Mouse (Mus musculus) liver, adult (tissue): ENCODE data around the gene Dgcr2.

Experiments
- GATA4 ChIP-seq: IDR thresholded peaks from 2 replicates; pipeline ENCODE4 v1.6.1; 2014; ENCODE audit warnings: mild to moderate bottlenecking, low read length; ENCODE audit not compliant: insufficient replicate concordance

Gene Dgcr2

DNA sequence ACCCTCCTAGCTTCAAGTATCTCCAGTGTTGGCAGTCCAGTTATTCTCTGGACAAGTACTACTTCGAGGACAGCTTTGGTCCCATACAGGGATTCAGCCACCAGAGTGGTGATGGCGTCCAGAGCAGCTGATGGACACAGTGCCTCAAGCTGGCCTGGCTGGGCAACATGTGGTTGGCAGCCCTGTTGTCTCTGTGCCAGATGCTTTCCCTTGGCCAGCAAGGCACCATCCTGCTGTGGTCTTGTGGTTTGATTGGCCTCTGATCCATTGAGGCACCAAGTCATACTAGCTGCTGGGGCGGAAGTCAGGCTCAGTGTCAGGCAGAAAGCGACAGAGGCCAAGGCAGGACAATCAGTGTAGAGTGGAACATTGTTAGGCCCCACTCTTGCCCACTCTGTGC, 89.2 kb downstream of the Dgcr2 start:
- no peak for TF ChIP-seq GATA4

DNA sequence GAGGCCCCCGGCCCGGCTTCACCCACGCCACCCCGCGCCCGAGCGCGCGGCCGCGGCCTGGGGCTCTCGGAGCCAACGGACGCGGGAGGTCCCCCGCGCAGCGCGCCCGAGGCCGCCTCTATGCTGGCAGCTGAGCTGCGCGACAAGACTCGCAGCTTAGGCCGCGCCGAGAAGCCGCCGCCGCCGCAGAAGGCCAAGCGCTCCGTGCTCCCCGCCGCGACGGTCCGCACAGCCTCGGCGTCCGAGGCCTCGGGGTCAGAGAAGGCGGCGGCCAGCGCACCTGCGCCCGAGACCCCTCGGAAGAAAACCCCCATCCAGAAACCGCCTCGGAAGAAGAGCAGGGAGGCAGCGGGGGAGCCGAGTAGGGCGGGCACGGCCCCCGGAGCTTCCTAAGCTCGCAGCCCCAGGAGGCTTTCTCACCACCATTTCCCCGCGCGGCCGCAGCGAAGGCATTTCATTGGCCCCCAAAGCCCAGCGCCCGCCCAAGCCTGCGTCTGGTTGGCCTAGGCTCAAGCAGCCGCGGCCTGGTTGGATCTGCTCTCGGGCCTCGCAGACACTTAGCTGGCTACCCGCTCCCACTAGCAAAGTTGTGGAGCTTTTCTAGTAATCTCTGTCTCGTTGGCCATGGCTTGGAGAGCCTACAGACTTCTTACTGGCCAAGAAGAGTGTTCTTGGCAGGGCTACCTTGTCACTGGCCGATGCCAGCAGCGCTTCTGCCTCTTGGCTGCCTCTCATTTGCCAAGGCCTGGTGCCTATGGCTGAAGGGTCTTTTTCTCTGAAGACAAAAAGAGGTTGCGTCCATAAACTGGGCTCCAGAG, 91.0 kb downstream of the Dgcr2 start:
- no peak for TF ChIP-seq GATA4

DNA sequence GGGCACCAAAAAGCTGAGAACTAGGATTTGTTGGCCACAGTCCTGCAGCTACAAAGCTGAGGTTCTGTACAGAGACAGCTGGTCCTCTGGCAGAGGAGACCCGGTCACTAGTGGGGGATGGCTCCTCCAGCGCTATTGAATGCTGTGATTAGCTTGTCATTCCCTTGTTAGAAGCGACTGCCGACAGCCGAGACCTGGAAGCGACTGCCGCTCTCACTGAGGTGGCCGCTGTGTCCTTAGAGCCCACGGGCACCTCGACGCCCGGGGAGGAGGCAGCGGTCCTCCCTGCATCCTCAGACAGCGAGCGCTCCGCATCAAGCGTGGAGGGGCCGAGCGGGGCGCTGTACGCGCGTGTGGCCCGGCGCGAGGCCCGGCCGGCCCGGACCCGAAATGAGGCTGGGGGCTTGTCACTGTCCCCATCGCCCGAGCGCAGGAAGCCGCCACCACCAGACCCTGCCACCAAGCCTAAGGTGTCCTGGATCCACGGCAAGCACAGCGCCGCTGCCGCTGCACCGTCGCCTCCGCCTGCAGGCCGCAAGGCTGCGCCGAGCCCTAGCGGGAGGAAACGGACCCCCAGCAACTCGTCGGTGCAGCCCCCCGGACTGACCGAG, 91.7 kb downstream of the Dgcr2 start:
- no peak for TF ChIP-seq GATA4

DNA sequence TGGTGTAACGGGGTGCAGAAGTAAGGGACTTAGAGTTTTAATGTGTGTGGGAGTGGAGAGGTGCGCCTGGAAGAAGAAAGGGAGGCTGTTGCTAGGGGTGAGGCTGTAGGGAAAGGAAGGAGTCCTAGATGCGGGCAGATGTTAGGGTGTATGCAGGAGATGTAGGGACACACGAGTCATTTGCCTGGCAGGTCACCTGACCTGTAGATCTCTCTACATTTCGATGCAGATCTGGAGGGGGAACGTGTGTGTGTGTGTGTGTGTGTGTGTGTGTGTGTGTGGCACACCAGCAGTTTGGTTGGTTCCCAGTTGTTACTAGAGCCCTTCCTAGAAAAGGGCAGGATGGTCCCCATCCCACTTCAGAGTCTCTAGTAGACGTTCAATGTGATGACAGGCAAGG, 93.4 kb downstream of the Dgcr2 start:
- no peak for TF ChIP-seq GATA4

DNA sequence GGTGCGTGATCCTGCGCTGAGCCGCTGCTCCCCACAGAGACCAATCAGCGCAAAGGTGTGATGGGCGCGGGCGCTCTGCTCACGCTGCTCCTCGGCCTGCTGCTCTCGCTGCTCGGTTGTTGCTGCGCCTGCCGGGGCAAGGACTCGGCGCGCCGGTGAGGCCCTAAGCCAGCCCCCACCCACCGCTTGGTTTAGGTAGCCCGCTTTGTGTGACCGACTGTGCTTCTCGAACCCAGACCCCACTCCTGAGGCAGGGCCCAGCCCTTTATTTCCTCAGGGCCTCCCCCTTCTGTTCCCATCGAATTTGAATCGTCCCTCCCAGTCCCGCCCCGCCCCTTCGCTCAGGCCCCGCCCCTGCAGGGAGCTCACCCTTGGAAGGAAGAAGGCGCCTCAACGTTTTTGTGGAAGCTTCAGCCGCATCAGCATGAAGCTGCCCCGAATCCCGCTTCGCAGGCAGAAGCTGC, 93.9 kb downstream of the Dgcr2 start:
- TF ChIP-seq GATA4, result no peak

DNA sequence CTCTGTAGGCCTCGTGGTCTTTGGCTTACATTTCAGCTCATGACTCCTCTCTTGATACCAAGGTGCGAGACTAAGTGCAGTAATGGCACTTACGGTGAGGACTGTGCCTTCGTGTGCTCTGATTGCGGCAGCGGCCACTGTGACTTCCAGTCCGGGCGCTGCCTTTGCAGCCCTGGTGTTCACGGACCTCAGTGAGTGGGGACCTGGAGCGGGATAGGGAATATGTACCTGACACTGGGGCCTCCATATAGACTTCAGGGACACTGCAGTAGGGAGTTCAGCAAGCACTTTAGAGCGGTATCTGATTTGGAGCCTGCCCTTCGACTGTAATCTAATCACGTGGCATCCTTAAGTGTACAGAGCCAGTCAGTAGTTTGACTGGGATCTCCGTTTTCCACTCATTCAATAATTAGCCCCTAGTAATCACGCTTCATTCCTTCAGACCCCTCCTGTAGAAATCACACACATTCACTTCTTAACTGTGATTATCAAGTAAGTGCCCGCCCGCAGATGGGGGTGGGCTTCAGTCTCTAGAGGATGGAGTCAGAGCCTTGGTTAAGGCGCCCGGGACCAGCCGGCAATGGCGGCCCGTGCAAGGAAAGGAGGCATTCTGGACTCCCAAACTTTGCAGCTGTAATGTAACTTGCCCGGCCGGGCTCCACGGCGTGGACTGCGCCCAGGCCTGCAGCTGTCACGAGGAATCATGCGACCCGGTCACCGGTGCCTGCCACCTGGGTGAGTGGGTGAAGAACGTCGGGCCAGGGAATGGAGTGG, 94.5 kb downstream of the Dgcr2 start:
- no peak for TF ChIP-seq GATA4

DNA sequence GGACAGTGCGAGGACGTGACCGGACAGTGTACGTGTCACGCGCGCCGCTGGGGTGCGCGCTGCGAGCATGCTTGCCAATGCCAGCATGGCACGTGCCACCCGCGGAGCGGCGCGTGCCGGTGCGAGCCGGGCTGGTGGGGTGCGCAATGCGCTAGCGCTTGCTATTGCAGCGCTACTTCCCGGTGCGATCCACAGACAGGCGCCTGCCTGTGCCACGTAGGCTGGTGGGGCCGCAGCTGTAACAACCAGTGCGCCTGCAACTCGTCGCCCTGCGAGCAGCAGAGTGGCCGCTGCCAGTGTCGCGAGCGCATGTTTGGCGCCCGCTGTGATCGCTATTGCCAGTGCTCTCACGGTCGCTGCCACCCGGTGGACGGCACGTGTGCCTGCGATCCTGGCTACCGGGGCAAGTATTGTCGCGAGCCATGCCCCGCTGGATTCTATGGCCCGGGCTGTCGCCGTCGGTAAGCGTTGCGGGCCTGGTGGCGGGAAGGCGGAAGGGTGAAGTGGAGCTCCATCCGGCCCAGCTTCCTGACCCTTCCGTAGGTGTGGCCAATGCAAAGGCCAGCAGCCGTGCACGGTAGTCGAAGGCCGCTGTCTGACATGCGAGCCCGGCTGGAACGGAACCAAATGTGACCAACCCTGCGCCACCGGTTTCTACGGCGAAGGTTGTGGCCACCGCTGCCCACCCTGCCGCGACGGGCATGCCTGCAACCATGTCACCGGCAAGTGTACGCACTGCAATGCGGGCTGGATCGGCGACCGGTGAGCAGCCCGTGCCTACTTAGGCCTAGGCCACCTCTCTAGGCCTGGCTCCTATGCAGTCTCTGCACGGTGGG, 95.3 kb downstream of the Dgcr2 start:
- TF ChIP-seq GATA4, result no peak

DNA sequence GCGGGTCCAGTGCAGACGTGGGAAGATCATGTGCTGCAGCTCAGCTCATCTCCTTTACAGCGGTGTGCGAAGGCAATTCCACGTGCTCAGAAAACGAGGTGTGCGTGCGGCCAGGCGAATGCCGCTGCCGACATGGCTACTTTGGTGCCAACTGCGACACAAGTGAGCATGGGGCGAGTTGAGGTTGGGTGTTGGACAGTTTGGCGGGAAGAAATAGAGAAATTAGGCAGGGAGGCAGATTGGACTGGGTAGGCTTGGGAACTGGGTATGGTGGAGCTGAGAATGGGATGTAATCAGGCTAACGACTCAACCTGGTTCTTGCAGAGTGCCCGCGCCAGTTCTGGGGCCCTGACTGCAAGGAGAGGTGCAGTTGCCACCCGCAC, 95.9 kb downstream of the Dgcr2 start:
- no peak for TF ChIP-seq GATA4

DNA sequence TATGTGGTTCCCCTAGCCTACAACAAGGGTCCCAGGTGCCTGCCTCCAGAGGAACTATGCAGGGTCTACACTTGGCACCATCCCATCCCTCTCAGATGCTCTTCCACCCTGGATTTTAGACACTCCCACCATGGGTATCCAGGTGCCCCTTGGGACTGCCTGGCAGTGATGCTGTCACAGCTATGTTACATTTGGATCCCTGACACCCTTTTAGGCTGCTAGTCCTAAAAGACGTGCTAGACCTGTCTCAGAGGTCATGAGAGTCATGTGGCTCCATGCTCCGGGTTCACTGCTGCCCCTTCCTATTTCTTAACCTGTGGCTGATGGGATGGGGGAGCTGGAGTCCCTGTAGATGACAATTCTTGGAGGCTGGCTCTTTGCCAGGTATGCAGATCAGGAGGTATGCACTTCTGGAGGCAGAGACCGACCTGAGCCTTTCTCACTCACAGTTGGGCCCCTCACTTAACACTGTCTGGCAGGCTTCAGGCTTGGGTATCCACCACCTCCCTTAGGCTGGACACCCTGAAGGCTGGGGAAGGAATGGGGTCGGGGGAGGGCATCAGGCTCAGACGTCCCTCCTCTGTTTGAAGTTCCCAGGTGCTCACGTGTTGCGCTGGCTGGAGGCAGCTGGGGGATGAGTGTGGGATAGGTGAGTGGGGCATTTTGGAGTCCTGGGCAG, 96.4 kb downstream of the Dgcr2 start:
- TF ChIP-seq GATA4, result no peak

DNA sequence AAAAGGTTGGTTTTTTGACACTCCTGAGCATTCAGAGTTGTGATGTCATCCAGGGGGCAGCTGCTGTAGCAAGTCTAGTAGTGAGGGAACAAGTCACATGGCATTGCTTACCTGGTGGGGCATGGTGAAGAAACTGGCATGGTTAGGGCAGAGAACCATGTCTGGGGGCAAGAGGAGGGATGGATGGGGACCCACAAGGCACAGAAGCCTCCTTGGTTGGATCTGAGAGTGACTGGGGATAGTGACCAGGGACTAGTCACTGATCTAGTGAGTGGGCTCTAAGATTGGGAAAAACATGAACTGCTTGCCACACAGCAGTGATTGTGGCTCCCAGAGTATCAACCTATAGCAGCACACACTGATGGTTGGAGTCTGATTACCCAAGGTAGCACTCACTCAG, 98.8 kb downstream of the Dgcr2 start:
- no peak for TF ChIP-seq GATA4

DNA sequence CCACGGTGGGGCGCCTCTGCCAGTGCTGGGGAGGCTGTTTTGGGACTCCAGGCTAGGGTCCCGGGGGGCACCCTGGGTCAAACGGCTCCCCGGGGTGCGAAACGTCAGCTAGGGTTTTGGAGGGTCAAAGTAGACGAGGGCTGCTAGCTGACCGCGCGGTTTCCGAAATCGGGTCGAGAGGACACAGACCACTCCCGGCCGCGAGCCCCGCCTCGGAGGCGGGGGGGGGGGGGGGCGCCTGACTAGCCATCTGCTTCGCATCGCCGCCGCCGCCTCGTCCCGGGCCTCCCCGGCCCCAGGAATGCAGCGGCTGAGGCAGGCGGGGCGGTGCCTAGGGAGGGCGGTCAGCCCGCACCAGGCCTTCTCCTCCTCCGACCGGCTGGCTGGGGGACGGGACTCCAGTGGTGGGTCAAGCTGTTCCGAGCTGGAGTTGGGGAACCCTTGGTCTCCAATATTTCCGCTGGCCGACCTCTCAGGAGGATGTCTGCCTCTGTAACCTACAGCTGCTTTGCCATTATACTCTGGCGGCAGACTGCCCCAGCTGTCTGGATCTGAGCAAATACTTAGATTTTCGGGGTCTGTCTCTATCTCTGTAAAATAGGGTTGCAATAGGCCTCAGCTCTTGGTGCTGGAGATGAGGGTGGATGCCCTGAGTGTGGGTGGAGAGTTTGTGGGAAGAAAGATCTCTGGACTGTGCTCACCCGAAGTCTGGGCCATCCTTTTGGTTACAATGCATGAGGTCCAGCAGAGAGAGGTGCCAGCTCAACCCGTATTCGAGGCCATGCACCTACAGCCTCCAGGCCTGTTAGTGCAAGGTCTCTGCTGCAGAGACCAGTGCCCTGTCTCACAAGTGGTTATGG, 99.8 kb downstream of the Dgcr2 start:
- no peak for TF ChIP-seq GATA4

DNA sequence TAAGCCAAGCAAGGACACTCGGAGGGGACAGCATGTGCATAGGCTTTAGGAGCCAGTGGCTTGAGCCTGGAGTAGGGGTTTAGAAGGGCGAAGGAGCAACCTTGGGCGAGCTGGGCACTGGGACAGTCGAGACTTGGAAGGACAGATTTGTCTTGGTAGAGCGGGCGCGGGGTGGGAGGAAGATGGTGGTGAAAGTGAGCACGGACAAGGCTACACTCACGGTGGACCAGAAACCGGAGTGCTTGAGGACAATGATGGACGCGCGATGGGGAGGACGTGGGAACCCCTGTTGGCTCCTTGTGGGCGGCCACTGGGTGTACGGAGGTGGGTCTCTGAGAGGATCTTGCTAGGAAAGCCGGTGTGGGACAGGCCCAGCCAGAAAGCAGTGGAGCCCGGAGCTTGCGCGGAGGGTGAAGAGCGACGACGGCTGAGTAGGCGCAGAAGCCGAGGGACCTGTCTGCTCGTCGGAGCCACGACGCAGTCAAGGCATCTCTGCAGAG, 100.5 kb downstream of the Dgcr2 start:
- TF ChIP-seq GATA4, result no peak

DNA sequence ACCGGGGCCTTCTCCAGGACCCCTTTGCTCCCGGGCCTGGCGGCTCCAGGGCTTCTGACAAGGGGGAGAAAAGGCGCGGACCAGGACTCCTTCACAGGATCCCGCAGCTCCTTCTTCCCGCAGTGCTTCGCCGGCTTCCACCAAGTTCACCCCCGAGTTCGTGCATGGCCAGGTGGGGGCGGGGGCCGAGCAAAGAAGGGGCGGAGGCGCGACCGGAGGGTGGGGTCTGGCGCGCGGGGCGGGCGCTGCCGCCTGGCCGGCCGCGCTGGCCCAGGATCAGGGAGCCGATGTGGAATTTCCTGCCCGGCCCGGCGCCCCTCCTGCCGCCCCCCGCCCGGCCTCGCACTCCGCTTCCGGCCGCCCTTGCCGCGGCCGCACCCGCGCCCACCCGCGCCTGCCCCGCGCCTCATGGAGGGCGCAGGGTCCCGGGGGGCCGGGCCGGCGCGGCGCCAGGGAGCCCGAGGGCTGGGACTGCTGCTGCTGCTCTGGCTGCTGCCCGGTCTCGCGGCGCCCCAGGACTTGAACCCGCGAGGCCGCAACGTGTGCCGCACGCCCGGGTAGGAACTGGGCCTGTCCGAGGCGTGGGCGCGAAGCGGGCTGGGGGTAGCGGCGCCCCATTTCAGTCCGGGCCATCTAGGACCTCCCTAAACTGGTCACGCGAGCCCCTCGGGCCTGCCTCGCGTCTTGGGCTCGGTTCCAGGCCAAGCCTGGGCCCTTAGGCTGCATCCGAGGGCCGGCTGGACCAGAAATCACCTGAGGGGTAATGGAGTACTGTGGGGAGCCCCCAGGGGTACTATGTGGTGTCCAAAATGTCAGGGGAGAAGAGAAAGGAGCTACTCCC, 101.2 kb downstream of the Dgcr2 start, which contains the start of gene Scarf2:
Gene Scarf2, plus strand, starts transcription at position 312 of the 841 bp plus-strand sequence.
- TF ChIP-seq GATA4, result no peak

DNA sequence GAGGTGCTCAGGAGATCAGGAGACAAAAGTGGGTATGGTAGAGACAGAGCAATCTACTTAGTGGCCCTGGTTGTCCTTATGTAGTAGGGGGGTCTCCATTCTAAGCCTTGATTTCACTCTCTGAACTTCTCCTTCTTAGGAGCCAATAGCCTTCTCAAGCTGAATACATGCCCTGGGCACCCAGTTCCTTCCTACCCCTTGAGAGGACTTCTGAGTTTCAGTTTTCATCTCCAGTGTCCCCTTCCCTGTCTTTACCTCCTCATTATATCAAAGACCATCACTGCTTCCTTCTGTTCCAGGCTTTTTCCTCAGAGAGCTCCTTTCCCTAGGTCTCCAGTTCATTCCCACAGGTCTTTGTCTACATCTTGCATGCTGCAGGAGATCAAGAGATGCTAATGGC, 101.8 kb downstream of the Dgcr2 start:
- no peak for TF ChIP-seq GATA4
